Mouse (Mus musculus): ENCODE measurements around the gene Dgke. TPM values are rescaled to one million over a fixed set of nuclear protein-coding genes. Genes with fewer than 3 reads are reported as not detected.
A peak's percentile ranks its signal among the peaks of the same experiment; 100 is the strongest.

The Dgke gene
- total and polyA plus RNA-seq, 3 experiments: 4.8 to 17.0 (median 13.4) TPM

- H3K4me1 ChIP-seq (ENCODE audit: control insufficient read depth in 1 of 2, insufficient read depth in 2 of 2): peaks cover under 1 to 49% of the 10 kb centered on the region in 2 experiments; a peak in 3 of 4 replicates
- in situ Hi-C loops (cut with MboI; ENCODE audit: low pct_ligation_motif_present, low pct_unique_long_range_greater_than_20kb, low sequenced_read_pairs): no loop called here
Observed at GRCm38 (mm10) chr11:89071522-89071921, 4.9 kb upstream of the Dgke start.

DNA sequence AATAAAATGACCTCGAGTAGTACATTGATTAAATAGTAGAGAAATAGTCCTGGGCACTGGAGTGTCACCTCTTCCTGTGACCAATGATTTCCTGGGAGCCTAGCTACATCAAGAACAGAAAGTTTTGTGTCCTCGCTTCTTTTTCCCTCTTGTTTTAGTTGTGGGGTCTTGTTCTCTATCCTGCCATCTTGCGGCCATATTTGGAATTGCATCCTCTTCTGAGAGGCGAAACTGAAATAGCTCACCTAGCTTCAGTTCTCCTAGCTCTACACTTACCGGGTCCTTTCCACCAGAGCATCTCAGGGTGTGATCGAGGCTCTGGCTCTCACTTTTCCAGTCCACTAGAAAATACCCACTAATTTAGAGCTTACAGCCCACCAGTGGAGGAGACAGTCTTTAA is 2.7 kb upstream of the Dgke start:
- no peaks in the 10 kb centered on the region for H3K79me2 ChIP-seq (replicated peaks; ENCODE audit: control insufficient read depth, extremely low read depth, insufficient read depth, poor library complexity, severe bottlenecking)
- peak overlapping the region; percentile 67 for H3K4me2 ChIP-seq (ENCODE audit: insufficient read depth, low read depth, poor library complexity, severe bottlenecking)
- DNase-seq (ENCODE audit: extremely low read depth): peak; percentile 91
- H3K27ac ChIP-seq (ENCODE audit: insufficient read depth, low read depth): no peak overlapping the region
- in situ Hi-C loops (cut with MboI; ENCODE audit: low pct_ligation_motif_present, low pct_unique_long_range_greater_than_20kb, low sequenced_read_pairs): no loop called here
- dilution Hi-C loops (cut with MboI; ENCODE audit: extremely low pct_ligation_motif_present, extremely low pct_unique_long_range_greater_than_20kb, low sequenced_read_pairs): no loop called here
- H3K36me3 ChIP-seq (replicated peaks in 1 of 2; ENCODE audit: control insufficient read depth in 1 of 2, insufficient read depth in 1 of 2, low read length in 1 of 2): no peaks in the 10 kb centered on the region
- no peak overlapping the region for H3K9ac ChIP-seq (ENCODE audit: insufficient read depth, low read depth)
- peaks cover 3% of the 10 kb centered on the region for H3K9me3 ChIP-seq (replicated peaks; ENCODE audit: low read length)
- H3K4me1 ChIP-seq (ENCODE audit: control insufficient read depth in 1 of 2, insufficient read depth in 2 of 2): peaks cover 0 to 35% of the 10 kb centered on the region in 2 experiments; a peak in 2 of 4 replicates
- no peaks in the 10 kb centered on the region for H3K27me3 ChIP-seq (replicated peaks)
- H3K4me3 ChIP-seq (replicated peaks in 1 of 3; ENCODE audit: low read depth in 2 of 3, low read length in 2 of 3, poor library complexity in 1 of 3): no peak overlapping the region
- TF ChIP-seq POLR2A (IDR thresholded peaks at IDR 0.05; ENCODE audit: low read depth, low read length): no peak
- TF ChIP-seq CHD2 (IDR thresholded peaks at IDR 0.05; ENCODE audit: low read length): no peak
- TF ChIP-seq HCFC1 (IDR thresholded peaks at IDR 0.05; ENCODE audit: low read depth, low read length): no peak; the same call in 1 of the 2 replicates
- no peak for TF ChIP-seq KAT2A (IDR thresholded peaks at IDR 0.05; ENCODE audit: insufficient replicate concordance, low read length)
- TF ChIP-seq E2F4 (IDR thresholded peaks at IDR 0.05; ENCODE audit: insufficient replicate concordance, low read depth, low read length): no peak
- peak; percentile 39; the same call in 1 of the 2 replicates for TF ChIP-seq TCF12 (IDR thresholded peaks at IDR 0.05; ENCODE audit: low read depth, low read length)
- TF ChIP-seq IRF4 (IDR thresholded peaks at IDR 0.05; ENCODE audit: low read depth, low read length): peak; percentile 64
- TF ChIP-seq MXI1 (IDR thresholded peaks at IDR 0.05; ENCODE audit: low read depth, low read length): no peak
- TF ChIP-seq BHLHE40 (IDR thresholded peaks at IDR 0.05; ENCODE audit: low read depth, low read length): no peak
- no peak for TF ChIP-seq USF1 (IDR thresholded peaks at IDR 0.05; ENCODE audit: low read depth, low read length)
- TF ChIP-seq MAZ (IDR thresholded peaks at IDR 0.05; ENCODE audit: low read depth, low read length): no peak
- TF ChIP-seq SMC3 (IDR thresholded peaks at IDR 0.05; ENCODE audit: low read depth, low read length): peak; percentile 84
- no peak for TF ChIP-seq ZKSCAN1 (IDR thresholded peaks at IDR 0.05; ENCODE audit: borderline replicate concordance, low read depth, low read length)
- no peak for TF ChIP-seq CHD1 (IDR thresholded peaks at IDR 0.05; ENCODE audit: low read depth, low read length)
- TF ChIP-seq RCOR1 (conservative IDR thresholded peaks at IDR 0.05; ENCODE audit: low read depth, low read length): no peak
- no peak for TF ChIP-seq EP300 (IDR thresholded peaks at IDR 0.05; ENCODE audit: low read length)
- TF ChIP-seq MAX (IDR thresholded peaks at IDR 0.05; ENCODE audit: low read length): no peak
- no peak for TF ChIP-seq POLR2AphosphoS2 (IDR thresholded peaks at IDR 0.05; ENCODE audit: low read depth, low read length)
- TF ChIP-seq MYC (IDR thresholded peaks at IDR 0.05; ENCODE audit: low read depth, low read length): no peak
- 0 out of 2 replicates have a peak, but pooled peaks have one; percentile 30 for TF ChIP-seq JUND (conservative IDR thresholded peaks at IDR 0.05; ENCODE audit: low read depth, low read length)
- TF ChIP-seq MAFK (IDR thresholded peaks at IDR 0.05; ENCODE audit: insufficient replicate concordance, low read length): no peak
- peak; percentile 89 to 99 for TF ChIP-seq CTCF (conservative IDR thresholded peaks at IDR 0.05 in 1 of 2, IDR thresholded peaks at IDR 0.05 in 1 of 2; ENCODE audit: low read depth in 2 of 2, low read length in 2 of 2)
- no peak for TF ChIP-seq NRF1 (IDR thresholded peaks at IDR 0.05; ENCODE audit: low read depth, low read length)
- TF ChIP-seq SIN3A (IDR thresholded peaks at IDR 0.05; ENCODE audit: low read length): no peak
- TF ChIP-seq ZMIZ1 (IDR thresholded peaks at IDR 0.05; ENCODE audit: low read depth, low read length): no peak
- TF ChIP-seq TBP (conservative IDR thresholded peaks at IDR 0.05; ENCODE audit: low read depth, low read length): no peak
- TF ChIP-seq PAX5 (IDR thresholded peaks at IDR 0.05; ENCODE audit: low read length): no peak
- TF ChIP-seq NELFE (IDR thresholded peaks at IDR 0.05; ENCODE audit: low read depth, low read length): no peak
- no peak for TF ChIP-seq USF2 (conservative IDR thresholded peaks at IDR 0.05; ENCODE audit: low read depth, low read length)

More at GRCm38 (mm10) chr11:89071522-89071921, 4.9 kb upstream of the Dgke start:
- Histone ChIP-seq H3K4me2 (ENCODE audit: insufficient read depth, low read depth, poor library complexity, severe bottlenecking) (no peak overlapping the region), H3K27me3 (replicated peaks) (no peaks in the 10 kb centered on the region), H3K9ac (ENCODE audit: insufficient read depth, low read depth) (no peak overlapping the region), H3K79me2 (replicated peaks; ENCODE audit: control insufficient read depth, extremely low read depth, insufficient read depth, poor library complexity, severe bottlenecking) (no peaks in the 10 kb centered on the region), H3K9me3 (replicated peaks; ENCODE audit: low read length) (no peaks in the 10 kb centered on the region), H3K36me3 (replicated peaks in 1 of 2; ENCODE audit: control insufficient read depth in 1 of 2, insufficient read depth in 1 of 2, low read length in 1 of 2) (no peaks in the 10 kb centered on the region), H3K4me3 (replicated peaks in 1 of 3; ENCODE audit: low read depth in 2 of 3, low read length in 2 of 3, poor library complexity in 1 of 3) (no peak overlapping the region), H3K27ac (ENCODE audit: insufficient read depth, low read depth) (no peak overlapping the region)
- dilution Hi-C loops (cut with MboI; ENCODE audit: extremely low pct_ligation_motif_present, extremely low pct_unique_long_range_greater_than_20kb, low sequenced_read_pairs): no loop called here
- no peak for DNase-seq (ENCODE audit: extremely low read depth)
- TF ChIP-seq RCOR1 (conservative IDR thresholded peaks at IDR 0.05; ENCODE audit: low read depth, low read length): no peak
- TF ChIP-seq TCF12 (IDR thresholded peaks at IDR 0.05; ENCODE audit: low read depth, low read length): no peak
- TF ChIP-seq MAFK (IDR thresholded peaks at IDR 0.05; ENCODE audit: insufficient replicate concordance, low read length): no peak
- TF ChIP-seq CTCF (conservative IDR thresholded peaks at IDR 0.05 in 1 of 2, IDR thresholded peaks at IDR 0.05 in 1 of 2; ENCODE audit: low read depth in 2 of 2, low read length in 2 of 2): no peak
- TF ChIP-seq POLR2A (IDR thresholded peaks at IDR 0.05; ENCODE audit: low read depth, low read length): no peak
- no peak for TF ChIP-seq MAX (IDR thresholded peaks at IDR 0.05; ENCODE audit: low read length)
- no peak for TF ChIP-seq MAZ (IDR thresholded peaks at IDR 0.05; ENCODE audit: low read depth, low read length)
- no peak for TF ChIP-seq NELFE (IDR thresholded peaks at IDR 0.05; ENCODE audit: low read depth, low read length)
- no peak for TF ChIP-seq GABPA (IDR thresholded peaks at IDR 0.05; ENCODE audit: insufficient replicate concordance, low read depth, low read length)
- no peak for TF ChIP-seq EP300 (IDR thresholded peaks at IDR 0.05; ENCODE audit: low read length)
- TF ChIP-seq CHD2 (IDR thresholded peaks at IDR 0.05; ENCODE audit: low read length): no peak
- no peak for TF ChIP-seq IRF4 (IDR thresholded peaks at IDR 0.05; ENCODE audit: low read depth, low read length)
- no peak for TF ChIP-seq USF1 (IDR thresholded peaks at IDR 0.05; ENCODE audit: low read depth, low read length)
- TF ChIP-seq USF2 (conservative IDR thresholded peaks at IDR 0.05; ENCODE audit: low read depth, low read length): no peak
- no peak for TF ChIP-seq MYC (IDR thresholded peaks at IDR 0.05; ENCODE audit: low read depth, low read length)
- TF ChIP-seq SIN3A (IDR thresholded peaks at IDR 0.05; ENCODE audit: low read length): no peak
- no peak for TF ChIP-seq ZNF384 (IDR thresholded peaks at IDR 0.05; ENCODE audit: low read depth, low read length)
